Mouse (Mus musculus) adrenal gland, postnatal 36 days (tissue): ENCODE results near the gene Mlc1. TPM values are rescaled to one million over a fixed set of nuclear protein-coding genes. Genes with fewer than 3 reads are reported as not detected.
A peak's percentile ranks its signal among the peaks of the same experiment; 100 is the strongest.

ENCODE experiments used
- DNase-seq, 2 experiments: peaks; one replicate each; pipeline ENCODE4 v3.0.0; 2021; ENCODE audit warnings: mixed read lengths in 1 of 2
- total RNA-seq, 2 experiments: library from RNA; stranded (reverse); gene quantifications; 2 replicates each; pipeline ENCODE4 v1.2.3; 2021

Gene Mlc1
- total RNA-seq, 2 experiments from 2014 or later: not detected

DNA sequence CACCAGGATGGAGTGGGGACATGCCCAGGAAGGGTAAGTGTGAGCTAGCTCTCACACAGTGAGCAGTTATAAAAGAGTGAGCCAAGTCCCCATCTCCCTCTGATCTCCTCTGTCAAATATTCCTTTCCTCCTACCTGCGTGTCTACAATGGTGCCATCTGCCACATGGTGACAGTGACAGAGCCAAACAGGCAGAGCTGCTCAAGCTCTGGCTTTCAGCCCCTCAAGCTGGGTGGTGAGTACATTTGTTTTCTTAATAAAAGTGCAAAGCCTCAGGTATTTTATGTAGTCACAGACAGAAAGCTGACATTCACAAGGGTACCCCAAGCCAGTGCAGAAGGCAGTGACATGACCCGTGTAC, 41.5 kb downstream of the Mlc1 start:
- DNase-seq: no peak

DNA sequence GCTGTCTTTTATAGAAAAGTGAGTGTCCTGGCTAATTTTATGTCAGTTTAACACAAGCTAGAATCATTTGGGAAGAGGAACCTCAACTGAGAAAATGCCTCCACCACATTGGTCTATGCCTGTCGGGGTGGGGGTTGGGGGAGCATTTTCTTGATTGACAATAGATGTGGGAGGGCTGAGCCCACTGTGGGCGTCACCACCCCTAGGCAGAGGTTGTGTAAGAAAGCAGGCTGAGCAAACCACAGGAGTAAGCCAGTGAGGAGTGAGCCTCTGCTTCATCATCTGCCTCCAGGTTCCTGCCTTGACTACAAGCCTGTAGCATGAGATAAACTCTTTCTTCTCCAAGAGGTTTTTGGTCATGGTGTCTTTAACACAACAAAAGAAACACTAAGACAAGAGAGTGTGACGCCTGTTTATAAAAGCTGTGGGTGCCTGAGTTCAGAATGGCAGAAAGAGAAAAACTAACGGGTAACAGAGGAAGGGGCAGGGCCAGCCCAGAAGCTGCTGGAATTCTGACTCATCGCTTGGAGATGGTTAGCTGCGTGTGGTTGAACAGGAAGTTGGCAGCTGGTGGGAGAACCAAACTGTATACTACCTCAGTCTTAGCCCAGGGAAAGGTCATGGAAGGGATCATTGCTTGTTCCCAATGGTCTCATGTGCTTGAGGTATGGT, 42.1 kb downstream of the Mlc1 start:
- DNase-seq: no peak

DNA sequence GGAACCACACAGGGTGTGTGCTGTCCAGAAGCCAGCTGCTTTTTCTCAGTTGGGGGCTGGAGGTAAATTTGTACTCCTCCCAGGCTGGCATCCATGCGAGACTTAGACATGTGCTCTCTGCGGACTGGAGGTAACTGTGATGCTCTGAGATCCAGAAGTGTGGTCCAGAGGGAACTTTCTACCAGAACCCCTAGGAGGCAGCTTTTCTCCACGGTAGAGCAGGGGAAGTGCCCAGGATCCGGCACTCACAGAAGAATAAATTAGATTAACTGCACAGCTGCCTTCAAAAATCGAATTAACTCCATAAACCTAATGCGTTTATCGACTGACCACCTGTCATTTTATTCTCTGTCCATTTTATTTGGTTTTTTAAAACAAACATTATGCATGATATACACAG, 44.7 kb downstream of the Mlc1 start:
- DNase-seq: no peak

DNA sequence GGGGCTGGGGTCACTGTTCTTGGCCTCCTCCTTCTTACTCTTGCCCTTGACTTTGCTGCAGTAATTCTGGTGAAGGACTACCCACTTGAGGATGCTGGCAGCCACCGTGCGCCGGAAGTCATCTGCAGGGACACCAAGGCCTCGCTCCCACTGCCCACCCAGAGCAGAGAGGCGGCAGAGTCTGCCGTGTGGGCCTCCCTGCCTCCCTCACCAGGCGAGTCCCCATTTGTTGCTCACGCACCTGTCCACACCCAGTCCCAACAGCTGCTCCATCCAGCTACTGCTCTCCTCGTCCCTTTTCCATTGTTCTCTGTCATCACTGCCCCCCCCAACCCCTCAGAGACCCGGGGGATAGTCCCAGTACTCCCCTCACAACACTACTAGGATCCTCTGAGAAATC, 46.1 kb downstream of the Mlc1 start:
- DNase-seq: no peak

- peak; percentile 45 to 53 for DNase-seq
These were observed 56.9 kb downstream of the Mlc1 start for GRCm38 (mm10) chr15:88921992-88922310.

GRCm38 (mm10) chr15:88921131-88921991, 57.4 kb downstream of the Mlc1 start:
- peak; percentile 84 to 86 for DNase-seq

DNA sequence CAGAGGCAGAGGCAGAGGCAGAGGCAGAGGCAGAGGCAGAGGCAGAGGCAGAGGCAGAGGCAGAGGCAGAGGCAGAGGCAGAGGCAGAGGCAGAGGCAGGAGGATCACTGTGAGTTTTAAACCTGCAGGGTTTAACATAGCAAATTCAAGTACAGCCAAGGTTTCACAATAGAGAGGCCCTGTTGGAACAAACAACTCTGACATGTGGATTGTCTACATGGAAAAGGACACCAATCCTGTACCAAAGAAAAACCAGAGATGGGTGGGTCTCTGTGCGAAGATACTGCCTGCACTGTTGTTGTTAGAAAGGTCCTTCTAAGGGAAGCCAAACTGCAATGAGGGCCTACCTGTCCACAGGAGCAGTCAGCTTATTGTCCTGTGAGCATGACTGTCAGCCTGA, 58.7 kb downstream of the Mlc1 start:
- DNase-seq: no peak

GRCm38 (mm10) chr15:88919328-88919727, 59.5 kb downstream of the Mlc1 start:
- peak; percentile 89 to 92 for DNase-seq

GRCm38 (mm10) chr15:88917126-88917525, 61.7 kb downstream of the Mlc1 start:
- no peak for DNase-seq

DNA sequence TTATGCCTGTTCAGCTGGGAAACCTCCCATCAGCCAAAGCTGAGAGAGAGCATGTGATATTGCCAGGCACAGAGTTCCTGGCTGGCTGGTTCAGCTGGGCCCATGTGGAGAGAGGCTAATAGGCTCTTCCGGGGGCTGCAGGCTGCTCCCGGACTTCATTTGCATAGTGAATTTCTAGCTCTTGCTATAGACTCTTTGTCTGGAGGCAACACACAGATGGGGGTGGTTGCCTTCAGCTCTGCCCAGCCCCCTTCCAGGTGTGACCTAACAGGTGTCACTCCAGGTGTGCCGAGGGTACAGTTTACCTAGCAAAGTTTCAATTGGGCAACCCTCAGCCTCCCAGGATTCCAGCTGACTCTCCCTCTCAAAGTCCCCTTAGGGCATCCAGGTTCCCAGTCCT, 62.4 kb downstream of the Mlc1 start:
- DNase-seq: no peak

DNA sequence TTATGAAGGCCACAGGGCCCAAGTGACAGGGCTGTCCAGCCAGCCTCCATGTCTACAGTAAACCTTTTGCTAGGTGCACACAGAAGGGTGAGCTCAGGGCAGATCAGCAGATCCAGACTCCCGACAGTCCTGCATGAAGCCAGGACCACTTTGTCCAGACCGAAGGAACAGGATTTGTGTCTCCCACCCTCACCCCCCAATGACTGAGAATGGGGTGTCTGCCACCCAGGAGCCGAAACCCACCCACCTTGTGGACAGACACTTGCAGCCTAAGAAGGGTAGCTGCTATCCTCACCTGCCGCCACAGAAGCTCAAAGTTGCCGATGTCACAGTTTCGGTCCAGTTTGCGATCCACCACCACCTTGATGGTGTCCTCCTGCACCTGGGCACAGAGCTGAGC, 63.8 kb downstream of the Mlc1 start:
- DNase-seq: no peak

- DNase-seq: no peak
These were observed 72.5 kb downstream of the Mlc1 start for GRCm38 (mm10) chr15:88906347-88906746.

Other genes with a start within 250 kb of the Mlc1 start
- 10 to 100 TPM; 54.0 to 65.9 TPM for gene Brd1, start 244.8 kb downstream of the Mlc1 start, total RNA-seq
- 10 to 100 TPM in 1 of 2 experiments, 1 to 10 TPM in 1; 9.6 to 11.3 TPM for gene Zbed4, start 227.3 kb downstream of the Mlc1 start, total RNA-seq
- 10 to 100 TPM; 14.1 to 18.9 TPM for gene Alg12, start 159.7 kb downstream of the Mlc1 start, total RNA-seq
- 10 to 100 TPM; 40.1 to 52.8 TPM for gene Creld2, start 159.4 kb downstream of the Mlc1 start, total RNA-seq
- 100 to 1,000 TPM; 123 to 134 TPM for gene Pim3, start 116.8 kb downstream of the Mlc1 start, total RNA-seq
- gene Ttll8, start 24.6 kb downstream of the Mlc1 start, total RNA-seq: under 1 TPM in 1 of 2 experiments, not detected in 1; 0.46 TPM
- not detected for gene Mov10l1, start 3.9 kb upstream of the Mlc1 start, total RNA-seq
- under 1 TPM; 0.56 to 0.99 TPM for gene Panx2, start 80.7 kb upstream of the Mlc1 start, total RNA-seq
- 10 to 100 TPM; 41.7 to 43.4 TPM for gene Trabd, start 96.1 kb upstream of the Mlc1 start, total RNA-seq
- 10 to 100 TPM; 29.8 to 44.9 TPM for gene Selenoo, start 110.1 kb upstream of the Mlc1 start, total RNA-seq
- gene Tubgcp6, start 144.1 kb upstream of the Mlc1 start, total RNA-seq: 10 to 100 TPM; 13.4 to 16.4 TPM
- 10 to 100 TPM in 1 of 2 experiments, 1 to 10 TPM in 1; 9.9 to 14.3 TPM for gene Hdac10, start 149.7 kb upstream of the Mlc1 start, total RNA-seq
- 10 to 100 TPM in 1 of 2 experiments, 1 to 10 TPM in 1; 8.8 to 10.6 TPM for gene Mapk12, start 161.7 kb upstream of the Mlc1 start, total RNA-seq
- gene Mapk11, start 170.6 kb upstream of the Mlc1 start, total RNA-seq: 1 to 10 TPM; 2.5 to 3.7 TPM
- gene Plxnb2, start 201.8 kb upstream of the Mlc1 start, total RNA-seq: 100 to 1,000 TPM; 110 to 130 TPM
- 1 to 10 TPM; 4.9 to 5.2 TPM for gene Dennd6b, start 217.5 kb upstream of the Mlc1 start, total RNA-seq
- gene Ppp6r2, start 232.5 kb upstream of the Mlc1 start, total RNA-seq: 10 to 100 TPM; 39.6 to 49.0 TPM